Mouse (Mus musculus) CD4-positive, CD25-positive, alpha-beta regulatory T cell, adult 2 months (primary cell): ENCODE data around the gene Olfr1358.
"Not testable (repeated sequence)": the region's sequence is repeated elsewhere in the genome, so short reads cannot be mapped to it uniquely, and the experiment has no call there.

Experiments used
- DNase-seq: peaks from one replicate; pipeline ENCODE4 v3.0.0-alpha.2; 2012; ENCODE audit warnings: low read depth, low spot score

Gene Olfr1358

DNA sequence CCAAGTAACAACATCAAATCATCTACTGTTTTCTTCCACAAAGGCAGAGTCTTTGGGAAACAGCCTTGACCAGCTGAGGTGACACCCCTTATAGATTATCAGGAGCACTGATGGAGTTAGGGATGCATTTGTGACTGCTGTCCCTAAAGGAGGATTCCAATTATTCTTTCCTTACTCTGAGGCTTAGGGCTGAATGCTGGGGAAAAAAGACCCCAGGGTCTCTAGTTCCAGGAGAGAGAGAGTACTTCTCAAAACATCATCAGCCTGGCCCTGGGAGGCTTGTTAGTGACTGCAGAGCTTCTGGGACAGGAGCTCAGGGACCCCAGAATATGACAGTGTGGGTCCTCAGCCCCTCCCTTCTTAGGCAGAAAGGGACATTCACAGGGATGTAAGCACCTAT, at the start of gene Olfr1358:
Gene Olfr1358, plus strand, starts transcription at position 301 of the 400 bp plus-strand sequence.
- DNase-seq: no peak

DNA sequence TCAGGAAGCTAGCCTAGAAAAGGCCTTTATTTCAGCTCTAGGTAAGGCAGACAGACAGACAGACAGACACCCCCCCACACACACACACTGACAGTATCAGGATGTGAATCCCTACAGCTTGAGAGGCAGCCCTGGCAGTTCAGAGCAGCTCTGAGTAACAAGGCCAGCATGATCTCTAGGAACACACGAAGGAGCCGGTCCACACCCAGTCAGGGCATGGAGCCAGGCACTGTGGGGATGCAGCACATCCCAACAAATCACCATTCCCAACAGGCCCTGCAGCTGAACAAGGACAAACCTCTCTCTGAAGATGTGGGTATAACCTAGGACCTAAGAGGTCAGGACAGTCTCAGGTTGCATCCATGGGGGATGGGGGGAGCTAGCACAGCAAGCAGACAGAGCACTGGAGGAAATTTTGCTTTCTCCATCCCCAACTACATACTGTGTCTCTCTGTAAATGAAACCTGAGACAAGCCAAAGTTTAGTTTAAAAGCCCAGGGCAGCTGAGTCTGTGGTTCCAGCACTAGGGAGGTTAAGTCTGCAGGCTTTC, 49.4 kb upstream of the Olfr1358 start:
- DNase-seq: no peak

DNA sequence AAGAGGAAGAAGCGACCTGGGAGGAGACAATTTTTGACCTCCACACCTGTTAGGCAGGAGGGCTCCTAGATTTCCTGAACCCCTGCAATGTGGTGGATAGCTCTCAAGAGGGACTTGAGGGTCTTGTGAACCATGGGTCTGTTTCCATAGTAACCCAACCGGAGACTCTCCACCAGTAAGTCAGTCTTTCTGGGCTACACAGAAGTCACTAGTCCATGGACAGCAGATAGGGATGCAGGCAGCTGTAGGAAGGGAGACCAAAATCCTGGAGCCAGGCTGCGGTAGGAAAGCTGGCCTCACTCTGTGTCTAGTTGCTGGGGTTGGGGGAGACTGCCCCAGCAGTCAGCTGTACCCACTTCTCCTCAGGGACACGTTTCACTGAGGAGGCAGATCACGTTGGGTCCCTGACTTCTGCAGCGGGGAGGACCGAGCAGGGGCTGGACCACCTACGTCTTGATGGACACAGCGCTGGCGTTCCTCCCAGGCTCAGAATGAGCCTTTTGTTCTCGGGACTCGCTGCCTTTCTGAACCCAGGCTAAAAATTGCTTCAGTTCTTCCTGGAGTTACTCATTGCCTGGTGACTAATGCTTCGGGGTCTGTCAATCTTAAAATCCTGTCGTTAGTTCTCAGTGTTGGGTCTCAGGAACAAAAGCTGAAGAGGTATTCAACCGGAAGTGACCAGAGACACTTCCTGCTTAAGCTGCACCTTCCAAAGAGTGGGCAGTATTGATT, 46.5 kb upstream of the Olfr1358 start:
- no peak for DNase-seq

DNA sequence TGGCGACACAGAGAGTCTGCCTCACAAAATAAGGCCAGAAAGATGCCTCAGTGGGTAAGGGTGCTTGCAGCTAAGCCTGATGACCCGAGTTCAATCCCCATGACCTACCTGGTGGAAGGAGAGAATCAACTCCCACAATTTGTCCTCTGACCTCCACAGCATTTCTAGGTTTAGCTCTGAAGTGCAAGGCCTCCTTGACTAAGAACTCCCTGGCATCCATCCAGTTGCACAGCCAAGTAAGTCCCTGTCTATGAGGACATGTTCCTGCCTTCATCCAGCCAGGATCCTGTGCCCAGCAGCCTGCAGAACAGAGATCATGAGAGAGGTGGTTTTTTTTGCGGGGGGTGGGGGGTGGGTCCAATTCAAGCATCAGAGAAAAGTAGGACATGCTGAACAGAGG, 45.2 kb upstream of the Olfr1358 start:
- DNase-seq: no peak

DNA sequence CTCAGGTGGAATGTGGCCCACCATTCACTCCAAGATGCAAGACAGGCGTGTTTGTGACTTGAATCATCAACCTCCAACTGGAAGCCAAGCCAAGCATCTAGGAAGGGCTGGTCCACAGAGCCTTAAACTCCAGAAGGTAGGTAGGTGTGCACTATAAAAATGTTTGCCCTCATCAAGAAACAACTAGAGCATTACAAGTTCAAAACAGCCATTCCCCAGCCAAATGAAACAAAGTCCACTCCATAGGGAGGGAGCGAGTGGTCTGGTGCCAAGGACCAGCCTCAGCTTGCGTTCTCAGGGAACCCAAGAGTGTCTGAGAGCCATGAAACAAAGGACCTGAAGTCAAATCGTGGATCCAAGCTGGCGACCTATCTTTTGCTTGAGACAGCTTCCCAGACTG, 43.8 kb upstream of the Olfr1358 start:
- DNase-seq: no peak

DNA sequence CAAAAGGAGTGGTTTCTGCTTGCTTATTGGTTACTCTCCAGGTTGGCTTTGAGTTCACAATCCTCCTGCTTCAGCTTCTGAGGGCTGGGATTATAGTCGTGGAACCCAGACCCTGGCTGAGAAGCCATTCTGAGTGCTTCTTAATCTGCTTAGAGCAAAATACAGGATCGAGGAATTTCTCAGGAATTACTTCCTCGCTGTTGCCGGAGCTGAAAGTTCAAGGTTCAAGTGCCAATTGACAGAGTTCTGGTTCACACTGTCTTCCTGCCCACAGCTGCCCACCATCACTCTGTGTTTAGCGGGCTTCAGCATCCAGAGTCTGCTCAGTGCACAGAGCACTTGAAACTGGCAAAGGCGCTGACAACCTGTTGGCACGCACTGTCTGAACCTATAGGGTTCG, 42.5 kb upstream of the Olfr1358 start:
- DNase-seq: no peak

DNA sequence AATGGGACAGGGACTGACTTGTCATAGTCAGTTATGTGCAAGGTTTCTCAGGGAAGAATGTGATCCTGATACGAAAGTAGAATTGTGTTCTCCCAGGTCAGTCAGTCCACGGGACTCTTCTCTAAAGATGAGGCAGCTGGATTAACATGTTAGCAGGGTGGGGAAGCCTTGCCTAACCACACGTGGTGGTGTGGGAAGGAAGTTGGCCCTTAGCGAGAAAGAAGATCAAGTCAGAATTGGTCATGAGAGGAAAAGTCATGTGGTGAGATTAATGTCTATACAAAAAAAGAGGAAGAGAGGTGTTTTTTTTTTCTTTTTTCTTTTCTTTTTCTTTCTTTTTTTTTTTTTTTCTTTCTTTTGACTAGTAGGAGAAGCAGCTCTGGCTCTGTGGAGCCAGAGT, 40.4 kb upstream of the Olfr1358 start:
- no peak for DNase-seq

DNA sequence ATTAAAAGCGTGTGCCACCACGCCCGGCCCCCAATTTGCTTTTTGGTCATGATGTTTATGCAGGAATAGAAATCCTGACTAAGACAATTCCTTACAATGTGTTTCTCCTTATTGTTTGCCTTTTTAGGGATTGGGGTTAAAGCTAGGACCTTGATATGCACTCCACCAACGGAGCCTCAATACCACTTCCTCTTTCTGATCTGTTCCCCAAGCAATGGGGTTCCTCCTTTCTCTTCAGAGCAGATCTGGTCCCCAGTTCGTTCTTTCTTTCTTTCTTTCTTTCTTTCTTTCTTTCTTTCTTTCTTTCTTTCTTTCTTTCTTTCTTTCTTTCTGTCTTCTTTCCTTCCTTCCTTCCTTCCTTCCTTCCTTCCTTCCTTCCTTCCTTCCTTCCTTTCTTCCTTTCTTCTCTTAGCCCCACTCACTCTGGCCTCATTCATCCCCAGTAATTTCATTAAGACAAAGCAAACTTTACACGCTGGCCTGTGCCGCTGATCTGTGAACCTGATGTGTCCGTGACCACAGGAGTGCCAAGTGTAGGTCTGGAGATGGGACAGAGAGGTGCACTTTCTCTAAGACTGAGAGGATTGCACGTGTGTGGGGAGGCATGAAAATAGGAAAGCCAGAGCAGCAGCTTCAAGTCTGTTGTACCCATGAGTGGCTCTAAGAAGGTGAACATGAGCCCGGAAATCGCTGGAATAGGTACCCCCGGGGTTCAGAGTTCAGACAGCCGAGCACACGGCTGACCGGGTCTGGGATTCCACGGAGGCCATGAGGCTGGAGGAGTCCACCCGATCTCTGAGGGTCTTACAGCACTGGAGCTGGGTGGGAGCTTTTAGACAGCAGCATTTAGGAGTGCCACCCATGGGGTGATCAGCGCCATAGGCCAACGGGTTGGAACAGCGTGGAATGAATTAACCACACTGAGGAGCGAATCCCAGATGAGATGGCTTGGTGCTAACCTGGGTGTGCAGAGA, 36.0 kb upstream of the Olfr1358 start:
- DNase-seq: no peak

DNA sequence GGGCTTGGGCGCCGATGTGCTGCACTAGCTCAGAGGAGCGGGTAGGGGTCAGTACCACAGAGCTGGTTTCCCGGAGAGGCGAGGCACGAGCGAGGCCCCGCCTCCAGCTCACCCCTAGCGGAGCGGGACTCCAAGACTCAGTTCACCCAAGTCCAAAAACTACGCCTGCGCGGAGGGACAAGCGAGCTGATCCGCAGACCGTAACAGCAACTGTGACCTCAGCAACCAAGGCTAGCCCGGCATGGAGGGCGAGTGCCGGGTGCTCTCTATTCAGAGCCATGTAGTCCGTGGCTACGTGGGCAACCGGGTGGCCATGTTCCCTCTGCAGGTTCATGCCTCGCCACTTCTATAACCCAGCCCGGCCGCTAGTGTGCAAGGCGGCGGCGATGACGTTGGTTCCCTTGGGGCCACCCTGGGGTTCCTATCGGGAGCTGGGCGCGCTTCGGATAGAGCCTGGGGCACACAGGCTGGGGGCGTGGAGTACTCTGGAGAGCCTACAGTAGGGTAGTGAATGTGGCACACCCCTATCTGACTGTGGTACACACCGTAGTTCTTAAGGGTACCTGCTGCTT, 35.2 kb upstream of the Olfr1358 start:
- peak; percentile 90 for DNase-seq

DNA sequence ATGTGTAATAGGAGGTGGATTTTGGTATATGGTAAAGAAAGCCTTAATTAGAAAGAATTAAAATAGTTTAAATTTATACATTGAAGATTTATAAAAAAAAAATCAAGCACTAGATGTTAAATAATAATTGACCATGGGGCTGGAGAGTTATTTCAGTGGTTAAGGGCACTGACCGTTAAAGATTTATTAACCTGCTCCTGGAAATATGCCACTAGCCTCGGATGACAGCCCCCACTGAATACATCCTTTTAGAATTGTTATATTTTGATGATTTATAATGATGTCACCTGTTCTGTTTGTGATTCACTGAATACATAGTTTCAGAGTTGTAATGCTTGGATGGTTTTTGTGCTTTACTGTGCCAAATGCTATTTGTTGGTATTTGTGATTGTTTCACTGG, 31.9 kb upstream of the Olfr1358 start:
- DNase-seq: not testable (repeated sequence)

DNA sequence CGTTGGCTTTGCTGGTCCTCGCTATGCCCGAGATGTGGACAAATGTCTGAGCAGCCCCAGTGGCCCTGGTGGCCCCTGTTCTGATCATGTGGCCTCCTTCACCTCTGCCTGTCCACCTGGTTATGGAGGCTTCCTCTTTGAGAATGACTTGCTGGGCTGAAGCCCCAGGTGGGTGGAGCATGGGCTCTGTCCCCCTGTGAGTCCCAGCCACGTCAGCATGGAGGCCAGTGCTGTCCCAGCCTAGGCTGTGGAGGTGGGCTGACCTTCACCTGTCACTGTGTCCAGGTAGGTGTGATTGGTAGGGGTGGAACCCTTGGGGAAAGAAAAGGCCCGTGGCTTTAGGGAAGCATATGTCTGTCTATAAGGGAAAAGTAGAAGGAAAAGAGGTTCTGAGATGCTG, 30.4 kb upstream of the Olfr1358 start:
- no peak for DNase-seq

DNA sequence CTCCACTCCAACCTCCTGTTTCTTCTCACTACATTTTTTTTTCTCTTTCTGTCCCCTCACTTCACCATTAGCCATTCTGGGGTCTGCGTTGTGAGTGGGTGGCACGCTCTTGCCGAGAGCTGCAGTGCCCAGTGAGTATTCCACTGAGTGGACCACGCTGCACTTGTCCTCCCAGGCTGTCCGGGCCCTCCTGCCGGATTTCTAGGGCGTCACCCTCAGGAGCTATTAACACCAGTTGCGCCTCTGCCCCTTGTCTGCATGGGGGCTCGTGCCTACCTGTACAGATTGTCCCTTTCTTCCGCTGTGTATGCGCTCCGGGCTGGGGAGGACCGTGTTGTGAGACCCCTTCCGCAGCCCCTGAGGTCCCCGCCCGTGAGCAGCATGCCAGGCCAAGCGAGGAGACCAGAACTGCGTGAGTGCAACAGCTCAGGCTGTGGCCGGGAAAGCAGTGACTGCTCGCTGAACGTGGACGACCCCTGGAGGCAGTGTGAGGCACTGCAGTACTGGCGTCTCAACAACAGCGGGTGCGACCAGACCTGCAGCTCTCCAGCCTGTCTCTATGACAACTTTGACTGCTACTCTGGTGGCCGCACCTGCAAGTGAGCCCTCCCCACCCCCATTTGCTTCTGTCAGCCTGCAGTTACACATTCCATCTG, 29.7 kb upstream of the Olfr1358 start:
- peak; percentile 90 for DNase-seq

DNA sequence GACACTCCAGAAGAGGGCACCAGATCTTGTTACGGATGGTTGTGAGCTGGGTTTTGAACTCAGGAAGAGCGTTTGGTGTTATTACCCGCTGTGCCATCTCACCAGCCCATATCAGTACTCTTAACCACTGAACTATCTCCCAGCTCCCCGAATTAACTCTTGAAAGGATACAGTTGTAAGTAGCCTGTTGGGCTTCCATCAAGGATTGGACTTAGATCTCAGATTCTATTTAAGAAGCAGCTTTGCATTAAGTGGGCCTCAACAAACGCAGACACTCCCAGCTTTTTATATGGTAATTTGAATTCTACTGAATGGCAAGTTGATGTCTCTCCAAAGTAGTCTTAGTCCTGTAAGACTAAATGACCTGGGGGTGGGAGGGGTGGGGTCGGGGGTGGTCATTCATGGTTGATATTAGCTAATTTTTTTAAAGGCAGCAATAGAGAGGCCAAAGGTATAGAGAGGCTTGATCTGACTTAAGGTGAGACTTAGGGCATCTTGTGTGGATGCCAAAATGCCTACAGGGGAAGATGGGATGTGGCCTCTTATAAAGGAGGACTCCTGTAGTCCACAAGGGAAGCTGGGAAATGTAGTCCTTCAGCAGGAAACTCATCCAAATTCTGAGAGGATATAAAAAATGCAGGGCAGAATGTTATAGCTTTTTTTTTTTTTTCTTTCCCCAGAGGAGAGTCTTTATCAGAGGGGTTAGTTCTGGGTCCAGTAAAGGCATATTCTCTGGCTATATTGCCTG, 14.1 kb upstream of the Olfr1358 start:
- no peak for DNase-seq

DNA sequence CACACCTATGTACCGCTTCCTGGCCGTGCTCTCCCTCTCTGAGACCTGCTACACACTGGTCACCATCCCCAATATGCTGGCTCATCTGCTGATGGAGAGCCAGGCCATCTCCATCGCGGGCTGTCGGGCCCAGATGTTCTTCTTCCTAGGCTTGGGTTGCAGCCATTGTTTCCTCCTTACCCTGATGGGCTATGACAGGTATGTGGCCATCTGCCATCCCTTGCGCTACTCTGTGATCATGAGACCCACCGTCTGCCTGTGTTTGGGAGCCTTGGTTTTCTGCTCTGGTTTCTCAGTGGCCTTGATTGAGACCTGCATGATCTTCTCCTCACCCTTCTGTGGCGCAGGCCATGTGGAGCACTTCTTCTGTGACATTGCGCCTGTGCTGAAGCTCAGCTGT, 2.6 kb downstream of the Olfr1358 start:
- no peak for DNase-seq

DNA sequence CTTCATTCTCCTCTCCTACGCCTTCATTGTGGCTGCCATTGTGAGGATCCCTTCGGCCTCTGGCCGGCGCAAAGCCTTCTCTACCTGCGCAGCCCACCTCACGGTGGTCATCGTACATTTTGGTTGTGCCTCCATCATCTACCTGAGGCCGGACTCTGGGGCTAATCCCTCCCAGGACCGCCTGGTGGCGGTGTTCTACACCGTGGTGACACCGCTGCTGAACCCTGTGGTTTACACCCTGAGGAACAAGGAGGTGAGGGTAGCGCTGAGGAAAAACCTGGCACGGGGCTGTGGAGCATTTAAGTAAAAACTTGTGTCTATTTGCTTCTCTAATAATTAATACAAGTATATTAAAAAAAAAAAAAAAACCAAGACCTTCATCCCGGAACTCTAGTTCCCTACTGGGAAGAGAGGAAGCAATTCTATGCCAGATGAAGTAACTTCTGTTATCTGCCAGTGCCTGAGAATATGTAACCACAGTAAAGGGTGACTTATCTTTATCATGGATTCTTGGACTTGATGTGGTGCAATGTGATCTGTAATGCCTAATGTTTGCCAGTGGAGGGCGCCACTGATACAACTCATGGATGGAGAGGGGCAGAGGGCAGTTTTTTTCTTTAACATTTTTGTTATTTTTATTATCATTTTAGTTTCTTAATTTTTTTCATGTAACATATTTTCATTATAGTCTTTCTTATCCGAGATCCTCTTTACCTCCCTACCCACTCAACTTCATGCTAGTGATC, 3.2 kb downstream of the Olfr1358 start:
- peak; percentile 79 for DNase-seq

DNA sequence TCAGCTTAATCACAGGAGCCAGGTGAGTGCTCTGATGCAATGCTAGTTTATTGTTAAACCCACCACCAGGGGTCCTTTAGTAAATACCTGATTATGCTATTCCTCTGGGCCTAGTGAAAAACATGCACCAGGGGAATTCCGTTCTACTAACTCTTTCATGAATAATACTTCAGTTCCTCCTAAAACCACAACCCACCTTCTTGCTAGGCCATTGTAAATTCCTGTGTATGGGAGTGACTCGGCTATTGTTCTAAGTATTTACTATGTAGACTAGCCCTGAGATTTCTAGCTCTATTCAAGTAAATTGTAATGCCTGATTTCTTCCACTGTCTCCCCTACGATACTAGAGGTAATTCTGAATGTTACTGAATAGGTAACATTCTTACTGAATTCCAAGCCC, 7.8 kb downstream of the Olfr1358 start:
- not testable (repeated sequence) for DNase-seq

DNA sequence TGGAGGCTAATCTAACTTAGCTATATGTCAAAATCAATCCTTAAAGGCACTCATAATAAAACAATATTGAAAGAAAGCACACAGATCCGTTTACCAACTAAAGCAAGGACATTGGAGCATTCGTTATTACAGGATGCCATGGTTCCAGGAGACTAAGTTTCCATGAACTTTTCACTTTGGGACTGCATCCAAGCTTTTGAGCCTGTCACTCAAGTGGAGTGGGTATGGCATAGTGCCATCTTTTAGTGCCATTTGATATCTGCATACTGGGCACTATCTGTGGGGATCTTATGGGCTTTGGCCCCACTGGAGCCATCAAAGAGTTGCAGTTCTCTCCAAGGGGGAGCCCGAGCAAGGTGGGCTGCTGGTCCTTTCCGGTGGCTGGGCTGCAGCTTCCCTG, 8.3 kb downstream of the Olfr1358 start:
- DNase-seq: no peak

DNA sequence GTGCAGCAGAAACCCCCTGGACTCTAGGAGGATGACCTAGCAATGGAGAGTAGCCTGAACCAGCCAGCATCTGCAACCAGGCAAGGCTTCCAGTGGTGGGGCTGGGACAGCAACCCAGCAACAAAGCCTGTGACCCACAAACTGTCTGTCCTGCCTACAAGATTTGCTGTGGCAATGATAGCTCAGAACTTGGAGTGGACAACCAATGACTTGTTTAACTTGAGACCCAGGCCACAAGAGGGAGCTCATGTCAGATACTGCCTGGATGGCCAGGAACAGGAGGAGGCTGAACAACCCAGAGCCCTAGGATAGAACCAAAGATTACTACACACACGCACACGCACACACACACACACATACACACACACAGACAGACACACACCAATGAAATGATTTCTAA, 23.7 kb downstream of the Olfr1358 start:
- peak; percentile 76 for DNase-seq

DNA sequence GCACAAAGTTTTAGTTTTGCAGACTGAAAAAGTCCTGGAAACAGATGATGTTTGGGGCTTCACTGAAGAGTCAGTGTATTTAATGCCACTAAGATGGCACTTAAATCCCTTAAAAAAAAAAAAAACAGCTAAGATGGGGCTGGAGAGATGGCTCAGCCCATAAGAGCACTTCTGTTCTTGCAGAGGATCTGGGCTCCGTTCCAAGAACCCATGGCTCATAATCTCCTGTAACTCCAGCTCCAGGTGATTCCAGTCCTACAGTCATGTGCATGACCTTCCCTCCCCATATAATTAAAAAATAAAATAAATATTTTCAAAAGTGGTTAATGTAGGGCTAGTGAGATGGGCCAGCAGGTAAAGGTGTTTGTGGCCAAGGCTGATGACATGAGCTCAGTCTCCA, 47.8 kb downstream of the Olfr1358 start:
- no peak for DNase-seq

DNA sequence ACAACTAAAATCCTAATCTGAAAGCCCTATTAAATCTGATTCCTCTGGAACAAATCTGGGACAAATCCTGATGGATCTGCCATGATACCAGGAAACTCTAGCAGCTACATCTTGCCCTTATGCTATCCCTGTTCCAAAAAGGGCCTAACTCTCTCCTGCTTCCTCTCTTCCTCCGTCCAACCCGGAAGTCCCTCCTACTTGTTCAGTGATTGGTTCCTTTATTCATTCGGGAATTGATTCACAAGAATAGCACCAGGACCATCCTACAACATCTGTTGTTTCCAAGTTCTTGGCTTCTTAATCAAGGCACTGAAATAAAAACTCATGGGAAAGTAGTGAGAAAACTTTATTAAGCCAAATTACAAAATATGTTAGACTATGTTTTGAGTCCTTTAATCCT, 52.0 kb downstream of the Olfr1358 start:
- DNase-seq: no peak
